Mouse (Mus musculus) liver, adult 2 months (tissue): ENCODE data around the gene Noct. TPM values are rescaled to one million over a fixed set of nuclear protein-coding genes. Genes with fewer than 3 reads are reported as not detected.

ENCODE experiments used
- DNase-seq: peaks from one replicate; pipeline ENCODE4 v3.0.0-alpha.2; 2011; ENCODE audit warnings: low read depth, low spot score; ENCODE audit errors: extremely low read depth
- H3K27ac ChIP-seq: fragments of 200-500 bp; replicated peaks from 2 replicates; pipeline ENCODE4 v1.5.1; 2012; ENCODE audit warnings: low read depth, mild to moderate bottlenecking, control low read depth, inconsistent platforms, low read length; ENCODE audit not compliant: insufficient read depth
- H3K27me3 ChIP-seq: fragments of 200-500 bp; 2 replicates; pipeline ENCODE4 v1.6.1; 2012; ENCODE audit warnings: mild to moderate bottlenecking, moderate library complexity, low read length, inconsistent platforms; ENCODE audit not compliant: control insufficient read depth, insufficient read depth
- H3K36me3 ChIP-seq: fragments of 200-500 bp; 2 replicates; pipeline ENCODE4 v1.6.1; 2012; ENCODE audit warnings: low read length, inconsistent platforms; ENCODE audit not compliant: control insufficient read depth, insufficient read depth
- H3K4me1 ChIP-seq: fragments of 200-500 bp; 2 replicates; pipeline ENCODE4 v1.6.1; 2011; ENCODE audit warnings: low read length; ENCODE audit not compliant: control insufficient read depth, insufficient read depth
- H3K4me3 ChIP-seq: fragments of 200-500 bp; 2 replicates; pipeline ENCODE4 v1.5.1; 2011; ENCODE audit warnings: low read depth, mild to moderate bottlenecking, control low read depth, low read length, moderate library complexity; ENCODE audit not compliant: insufficient read depth
- H3K79me2 ChIP-seq: fragments of 200-500 bp; 2 replicates; pipeline ENCODE4 v1.6.1; 2012; ENCODE audit warnings: inconsistent platforms, mild to moderate bottlenecking, low read length, moderate library complexity; ENCODE audit not compliant: control insufficient read depth, insufficient read depth
- H3K9ac ChIP-seq: fragments of 200-500 bp; 2 replicates; pipeline ENCODE4 v1.6.1; 2012; ENCODE audit warnings: low read depth, mild to moderate bottlenecking, control low read depth, inconsistent platforms, low read length
- CTCF ChIP-seq: fragments of 200-500 bp; IDR thresholded peaks from 2 replicates; pipeline ENCODE4 v1.5.1; 2011; ENCODE audit warnings: low read depth, low read length, control low read depth
- POLR2A ChIP-seq: fragments of 200-500 bp; IDR thresholded peaks from 2 replicates; pipeline ENCODE4 v1.6.1; 2011; ENCODE audit warnings: low read length, control low read depth; ENCODE audit not compliant: insufficient read depth; ENCODE audit errors: extremely low read depth
- WGBS: fragments of 180-500 bp; shearing (Covaris S2); methylation state at CpG from one replicate; pipeline ENCODE4 v1.1.7; 2018; 5-methylcytosine and 5-hydroxymethylcytosine counted together
- polyA plus RNA-seq: library from polyadenylated mRNA; depleted of rRNA; stranded (reverse); fragments of >200 nt; gene quantifications from 2 replicates; pipeline ENCODE4 v1.2.3, GENCODE M21; 2012
- total RNA-seq: library from RNA; depleted of rRNA; stranded (reverse); fragments of >200 nt; gene quantifications from 2 replicates; pipeline ENCODE4 v1.2.3, GENCODE M21; 2014

The Noct gene
- total and polyA plus RNA-seq, 2 experiments: 9.8 to 12.0 TPM

DNA sequence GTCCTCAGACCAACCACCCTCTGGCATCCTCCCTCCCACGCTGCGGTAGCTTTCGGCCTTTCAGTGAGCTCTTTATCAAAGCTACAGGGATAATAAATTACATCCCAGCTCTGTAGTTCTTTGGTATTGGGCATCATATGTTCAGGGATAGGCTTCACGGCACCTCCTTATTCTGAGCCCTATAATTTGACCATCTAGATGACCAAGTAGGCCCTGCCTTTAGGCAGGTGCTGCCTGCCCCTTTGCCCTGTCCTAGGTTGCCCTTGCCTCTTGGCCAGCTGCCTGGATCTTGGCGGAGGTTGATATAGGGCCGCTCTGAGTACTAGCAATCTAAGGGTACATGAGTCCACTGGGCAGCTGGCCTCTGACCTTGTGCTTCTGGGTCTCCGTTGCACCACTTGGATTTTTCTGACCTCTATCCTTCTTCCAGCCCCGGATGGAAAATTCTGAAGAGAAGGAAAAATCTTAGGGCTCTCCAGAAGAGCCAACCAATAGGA lies 21.7 kb upstream of the Noct start:
- Histone ChIP-seq H3K27me3 (no peaks in the 10 kb centered on the region), H3K9ac (peak overlapping the region; percentile 52), H3K36me3 (no peaks in the 10 kb centered on the region), H3K79me2 (no peaks in the 10 kb centered on the region), H3K27ac (peak overlapping the region; percentile 99), H3K4me3 (no peak overlapping the region), H3K4me1 (peaks cover 26% of the 10 kb centered on the region)
- DNase-seq: peak; percentile 98
- TF ChIP-seq POLR2A (no peak), CTCF (no peak)
- 35% methylated on average over 8 of the region's 8 CpGs for WGBS

- peak; percentile 100 for DNase-seq
- Histone ChIP-seq H3K79me2 (no peaks in the 10 kb centered on the region), H3K9ac (no peak overlapping the region), H3K36me3 (no peaks in the 10 kb centered on the region), H3K27me3 (no peaks in the 10 kb centered on the region), H3K4me1 (peaks cover 23% of the 10 kb centered on the region), H3K4me3 (no peak overlapping the region), H3K27ac (peak overlapping the region; percentile 96)
- WGBS: 27% methylated on average over 6 of the region's 6 CpGs
- no peak for TF ChIP-seq CTCF
- no peak for TF ChIP-seq POLR2A
These were observed 20.3 kb upstream of the Noct start for GRCm38 (mm10) chr3:51203906-51204305.

GRCm38 (mm10) chr3:51204441-51204840 lies 19.8 kb upstream of the Noct start:
- WGBS: 69% methylated on average over 5 of the region's 5 CpGs
- TF ChIP-seq POLR2A (no peak), CTCF (peak; percentile 50)
- no peak overlapping the region for H3K4me3 ChIP-seq
- peak overlapping the region; percentile 83 for H3K27ac ChIP-seq
- H3K79me2 ChIP-seq: no peaks in the 10 kb centered on the region
- peaks cover 23% of the 10 kb centered on the region for H3K4me1 ChIP-seq
- no peak overlapping the region for H3K9ac ChIP-seq
- DNase-seq: peak; percentile 50
- no peaks in the 10 kb centered on the region for H3K36me3 ChIP-seq
- no peaks in the 10 kb centered on the region for H3K27me3 ChIP-seq

GRCm38 (mm10) chr3:51204897-51205296 lies 19.4 kb upstream of the Noct start:
- H3K4me3 ChIP-seq: no peak overlapping the region
- H3K36me3 ChIP-seq: no peaks in the 10 kb centered on the region
- H3K27ac ChIP-seq: peak overlapping the region; percentile 83
- TF ChIP-seq CTCF: no peak
- no peak for TF ChIP-seq POLR2A
- peaks cover 23% of the 10 kb centered on the region for H3K4me1 ChIP-seq
- 64% methylated on average over 14 of the region's 14 CpGs for WGBS
- H3K9ac ChIP-seq: no peak overlapping the region
- H3K27me3 ChIP-seq: no peaks in the 10 kb centered on the region
- no peaks in the 10 kb centered on the region for H3K79me2 ChIP-seq
- DNase-seq: peak; percentile 77

DNA sequence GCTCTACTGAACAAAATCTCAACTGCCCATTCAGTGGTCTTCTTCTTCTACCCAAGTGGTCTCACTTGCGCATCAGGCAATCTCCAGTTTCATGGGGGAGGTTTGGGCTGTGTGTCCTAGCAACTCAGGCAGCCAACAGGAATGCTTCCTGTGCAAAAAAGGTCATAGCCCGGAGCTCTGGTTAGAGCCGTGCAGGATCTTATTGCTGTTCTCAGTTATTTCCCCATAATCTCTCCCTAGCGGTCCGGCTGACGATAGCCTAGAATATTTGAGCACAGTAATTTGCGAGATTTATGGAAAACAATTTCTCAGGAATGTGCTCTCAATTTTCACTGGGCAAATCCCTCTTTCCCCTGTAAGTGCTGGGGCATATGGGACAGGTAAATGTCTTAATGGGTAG lies 17.7 kb upstream of the Noct start:
- H3K4me3 ChIP-seq: no peak overlapping the region
- 92% methylated on average over 7 of the region's 7 CpGs for WGBS
- H3K27ac ChIP-seq: no peak overlapping the region
- H3K36me3 ChIP-seq: no peaks in the 10 kb centered on the region
- peaks cover 18% of the 10 kb centered on the region for H3K4me1 ChIP-seq
- H3K27me3 ChIP-seq: no peaks in the 10 kb centered on the region
- TF ChIP-seq POLR2A (no peak), CTCF (no peak)
- no peak overlapping the region for H3K9ac ChIP-seq
- no peaks in the 10 kb centered on the region for H3K79me2 ChIP-seq
- DNase-seq: no peak

- Histone ChIP-seq H3K79me2 (no peaks in the 10 kb centered on the region), H3K4me3 (no peak overlapping the region), H3K27me3 (no peaks in the 10 kb centered on the region), H3K36me3 (no peaks in the 10 kb centered on the region), H3K4me1 (peaks cover 4% of the 10 kb centered on the region), H3K27ac (no peak overlapping the region), H3K9ac (no peak overlapping the region)
- no peak for DNase-seq
- no peak for TF ChIP-seq POLR2A
- TF ChIP-seq CTCF: no peak
- WGBS: 89% methylated on average over 5 of the region's 5 CpGs
These were observed 15.6 kb upstream of the Noct start for GRCm38 (mm10) chr3:51208633-51209032.
